Mouse (Mus musculus): ENCODE measurements around the gene Taf1b. TPM values are rescaled to one million over a fixed set of nuclear protein-coding genes. Genes with fewer than 3 reads are reported as not detected.
"Not testable (repeated sequence)": the region's sequence is repeated elsewhere in the genome, so short reads cannot be mapped to it uniquely, and the experiment has no call there.

The Taf1b gene
- polyA plus RNA-seq, 1 experiment from 2014 or later, result 25.5 TPM

GRCm38 (mm10) chr12:24492507-24492906 lies 5.7 kb upstream of the Taf1b start:
- not testable (repeated sequence) for H3K9me3 ChIP-seq (ENCODE audit: control insufficient read depth, low read depth, low read length); H3K4me2 ChIP-seq (replicated peaks; ENCODE audit: low read depth, low read length); H3K27ac ChIP-seq (ENCODE audit: low read length); H3K27me3 ChIP-seq (ENCODE audit: control insufficient read depth, insufficient read depth, low read length); H3K36me3 ChIP-seq (ENCODE audit: control insufficient read depth, insufficient read depth, low read length); ATAC-seq (ENCODE audit: insufficient number of reproducible peaks, insufficient read depth, low FRiP score, low read depth); H3K9ac ChIP-seq (replicated peaks; ENCODE audit: low read depth, low read length); H3K4me3 ChIP-seq (ENCODE audit: low read depth, low read length); H3K4me1 ChIP-seq (ENCODE audit: control insufficient read depth, insufficient read depth, low read length)
- 86% methylated on average over 3 of the region's 3 CpGs for WGBS

GRCm38 (mm10) chr12:24493011-24493410 lies 5.1 kb upstream of the Taf1b start:
- H3K27me3 ChIP-seq (ENCODE audit: control insufficient read depth, insufficient read depth, low read length), result no peaks in the 10 kb centered on the region
- 67% methylated on average over 9 of the region's 9 CpGs for WGBS
- H3K4me2 ChIP-seq (replicated peaks; ENCODE audit: low read depth, low read length), result peak overlapping the region; percentile 27
- no peak overlapping the region for H3K27ac ChIP-seq (ENCODE audit: low read length)
- H3K36me3 ChIP-seq (ENCODE audit: control insufficient read depth, insufficient read depth, low read length), result no peaks in the 10 kb centered on the region
- ATAC-seq (ENCODE audit: insufficient number of reproducible peaks, insufficient read depth, low FRiP score, low read depth), result no peak
- H3K9ac ChIP-seq (replicated peaks; ENCODE audit: low read depth, low read length), result no peak overlapping the region
- no peaks in the 10 kb centered on the region for H3K4me1 ChIP-seq (ENCODE audit: control insufficient read depth, insufficient read depth, low read length)
- H3K9me3 ChIP-seq (ENCODE audit: control insufficient read depth, low read depth, low read length), result no peaks in the 10 kb centered on the region
- H3K4me3 ChIP-seq (ENCODE audit: low read depth, low read length), result no peak overlapping the region

GRCm38 (mm10) chr12:24493412-24493811 lies 4.7 kb upstream of the Taf1b start:
- H3K4me2 ChIP-seq (replicated peaks; ENCODE audit: low read depth, low read length), result peak overlapping the region; percentile 27
- no peaks in the 10 kb centered on the region for H3K9me3 ChIP-seq (ENCODE audit: control insufficient read depth, low read depth, low read length)
- no peaks in the 10 kb centered on the region for H3K4me1 ChIP-seq (ENCODE audit: control insufficient read depth, insufficient read depth, low read length)
- 54% methylated on average over 30 of the region's 30 CpGs for WGBS
- H3K36me3 ChIP-seq (ENCODE audit: control insufficient read depth, insufficient read depth, low read length), result no peaks in the 10 kb centered on the region
- no peak for ATAC-seq (ENCODE audit: insufficient number of reproducible peaks, insufficient read depth, low FRiP score, low read depth)
- H3K4me3 ChIP-seq (ENCODE audit: low read depth, low read length), result peak overlapping the region; percentile 15; the same call in 1 of the 2 replicates
- no peak overlapping the region for H3K9ac ChIP-seq (replicated peaks; ENCODE audit: low read depth, low read length)
- no peak overlapping the region for H3K27ac ChIP-seq (ENCODE audit: low read length)
- H3K27me3 ChIP-seq (ENCODE audit: control insufficient read depth, insufficient read depth, low read length), result no peaks in the 10 kb centered on the region

DNA sequence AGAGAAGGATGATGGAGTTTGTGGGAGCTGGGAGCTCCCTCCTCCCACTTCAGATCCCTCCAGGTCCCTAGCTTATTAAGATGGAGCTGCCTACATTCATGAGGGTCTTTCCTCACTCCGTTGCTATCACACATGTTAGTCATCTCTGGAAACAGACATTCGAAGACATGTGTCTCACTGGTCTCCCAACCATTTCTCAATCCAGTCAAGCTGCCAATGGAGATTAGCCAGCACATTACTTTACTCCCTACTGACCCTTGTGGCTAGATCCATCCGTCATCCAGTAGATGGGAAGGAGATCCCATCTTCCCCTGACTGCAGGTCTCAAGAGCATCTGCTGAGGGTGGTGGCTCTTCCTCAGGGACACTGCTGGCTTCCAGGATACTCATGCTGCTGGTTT lies 3.4 kb upstream of the Taf1b start:
- not testable (repeated sequence) for H3K36me3 ChIP-seq (ENCODE audit: control insufficient read depth, insufficient read depth, low read length); H3K27me3 ChIP-seq (ENCODE audit: control insufficient read depth, insufficient read depth, low read length); H3K9ac ChIP-seq (replicated peaks; ENCODE audit: low read depth, low read length); H3K9me3 ChIP-seq (ENCODE audit: control insufficient read depth, low read depth, low read length); ATAC-seq (ENCODE audit: insufficient number of reproducible peaks, insufficient read depth, low FRiP score, low read depth); H3K4me3 ChIP-seq (ENCODE audit: low read depth, low read length); H3K4me2 ChIP-seq (replicated peaks; ENCODE audit: low read depth, low read length); H3K27ac ChIP-seq (ENCODE audit: low read length); H3K4me1 ChIP-seq (ENCODE audit: control insufficient read depth, insufficient read depth, low read length)
- WGBS, result 84% methylated on average over 2 of the region's 3 CpGs

DNA sequence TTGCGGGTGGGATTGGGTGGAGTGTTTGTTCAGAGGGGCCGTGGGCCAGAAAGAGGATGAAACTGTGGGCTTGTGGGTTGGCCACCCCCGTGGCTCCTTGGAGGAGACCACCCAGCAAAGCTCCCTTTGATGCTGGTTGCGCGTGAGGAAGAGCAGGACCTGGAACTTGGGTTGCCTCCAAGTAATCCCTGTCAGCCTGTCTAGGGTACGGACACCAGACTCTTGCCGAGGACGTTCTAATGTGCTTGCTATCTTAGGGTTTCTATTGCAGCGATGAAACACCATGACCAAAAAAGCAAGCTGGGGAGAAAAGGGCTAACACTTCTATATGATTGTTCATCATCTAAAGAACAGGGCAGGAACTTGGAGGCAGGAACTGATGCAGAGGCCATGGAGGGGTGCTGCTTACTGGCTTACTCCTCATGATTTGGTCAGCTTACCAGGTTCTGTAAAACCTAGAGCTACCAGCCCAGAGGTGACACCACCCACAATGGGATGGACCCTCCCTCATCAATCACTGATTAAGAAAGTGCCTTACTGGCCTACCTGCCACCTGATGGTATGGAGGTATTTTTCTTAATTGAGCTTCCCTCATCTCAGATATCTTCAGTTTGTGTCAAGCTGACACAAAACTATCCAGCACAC lies 804 bp downstream of the Taf1b start:
- not testable (repeated sequence) for ATAC-seq (ENCODE audit: insufficient number of reproducible peaks, insufficient read depth, low FRiP score, low read depth); H3K4me1 ChIP-seq (ENCODE audit: control insufficient read depth, insufficient read depth, low read length); H3K27me3 ChIP-seq (ENCODE audit: control insufficient read depth, insufficient read depth, low read length); H3K9me3 ChIP-seq (ENCODE audit: control insufficient read depth, low read depth, low read length); H3K36me3 ChIP-seq (ENCODE audit: control insufficient read depth, insufficient read depth, low read length)
- Histone ChIP-seq H3K9ac (replicated peaks; ENCODE audit: low read depth, low read length) (peak overlapping the region; percentile 23), H3K4me2 (replicated peaks; ENCODE audit: low read depth, low read length) (peak overlapping the region; percentile 46), H3K4me3 (ENCODE audit: low read depth, low read length) (peak overlapping the region; percentile 73), H3K27ac (ENCODE audit: low read length) (peak overlapping the region; percentile 52; the same call in 1 of the 2 replicates)
- 4% methylated on average over 9 of the region's 9 CpGs for WGBS

DNA sequence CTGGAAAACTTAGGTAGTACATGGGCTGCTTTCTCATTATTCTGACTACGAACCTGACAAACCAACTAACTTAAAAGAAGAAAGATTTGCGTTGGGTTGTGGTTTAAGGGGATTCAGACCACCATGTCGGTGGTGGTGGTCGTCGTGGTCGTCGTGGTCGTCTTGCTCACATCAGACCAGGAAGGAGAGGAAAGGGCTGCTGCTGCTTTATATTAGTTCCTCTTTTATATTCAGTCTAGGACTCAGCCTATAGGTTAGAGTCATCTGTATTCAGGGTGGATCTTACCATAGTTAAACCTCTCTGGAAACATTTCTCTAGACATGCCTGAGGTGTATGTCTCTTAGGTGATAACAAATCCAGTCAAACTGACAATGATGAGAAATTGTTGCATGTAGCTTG lies 19.0 kb downstream of the Taf1b start:
- H3K36me3 ChIP-seq (ENCODE audit: control insufficient read depth, insufficient read depth, low read length), result peaks cover 9% of the 10 kb centered on the region; the same call in 1 of the 2 replicates
- H3K27me3 ChIP-seq (ENCODE audit: control insufficient read depth, insufficient read depth, low read length), result no peaks in the 10 kb centered on the region
- no peaks in the 10 kb centered on the region for H3K9me3 ChIP-seq (ENCODE audit: control insufficient read depth, low read depth, low read length)
- no peaks in the 10 kb centered on the region for H3K4me1 ChIP-seq (ENCODE audit: control insufficient read depth, insufficient read depth, low read length)
- no peak overlapping the region for H3K27ac ChIP-seq (ENCODE audit: low read length)
- WGBS, result 96% methylated on average over 8 of the region's 8 CpGs
- H3K4me3 ChIP-seq (ENCODE audit: low read depth, low read length), result no peak overlapping the region
- H3K9ac ChIP-seq (replicated peaks; ENCODE audit: low read depth, low read length), result no peak overlapping the region
- no peak overlapping the region for H3K4me2 ChIP-seq (replicated peaks; ENCODE audit: low read depth, low read length)
- no peak for ATAC-seq (ENCODE audit: insufficient number of reproducible peaks, insufficient read depth, low FRiP score, low read depth)

GRCm38 (mm10) chr12:24521076-24521475 lies 22.9 kb downstream of the Taf1b start:
- H3K9me3 ChIP-seq (ENCODE audit: control insufficient read depth, low read depth, low read length), result no peaks in the 10 kb centered on the region
- no peak for ATAC-seq (ENCODE audit: insufficient number of reproducible peaks, insufficient read depth, low FRiP score, low read depth)
- H3K4me1 ChIP-seq (ENCODE audit: control insufficient read depth, insufficient read depth, low read length), result no peaks in the 10 kb centered on the region
- H3K27me3 ChIP-seq (ENCODE audit: control insufficient read depth, insufficient read depth, low read length), result no peaks in the 10 kb centered on the region
- no peak overlapping the region for H3K27ac ChIP-seq (ENCODE audit: low read length)
- 77% methylated on average over 3 of the region's 3 CpGs for WGBS
- no peak overlapping the region for H3K9ac ChIP-seq (replicated peaks; ENCODE audit: low read depth, low read length)
- peaks cover 4% of the 10 kb centered on the region; the same call in 1 of the 2 replicates for H3K36me3 ChIP-seq (ENCODE audit: control insufficient read depth, insufficient read depth, low read length)
- H3K4me3 ChIP-seq (ENCODE audit: low read depth, low read length), result no peak overlapping the region
- no peak overlapping the region for H3K4me2 ChIP-seq (replicated peaks; ENCODE audit: low read depth, low read length)

GRCm38 (mm10) chr12:24525065-24525464 lies 26.9 kb downstream of the Taf1b start:
- not testable (repeated sequence) for H3K9ac ChIP-seq (replicated peaks; ENCODE audit: low read depth, low read length); H3K27ac ChIP-seq (ENCODE audit: low read length); H3K4me1 ChIP-seq (ENCODE audit: control insufficient read depth, insufficient read depth, low read length); H3K4me2 ChIP-seq (replicated peaks; ENCODE audit: low read depth, low read length); H3K27me3 ChIP-seq (ENCODE audit: control insufficient read depth, insufficient read depth, low read length); H3K9me3 ChIP-seq (ENCODE audit: control insufficient read depth, low read depth, low read length); H3K4me3 ChIP-seq (ENCODE audit: low read depth, low read length); H3K36me3 ChIP-seq (ENCODE audit: control insufficient read depth, insufficient read depth, low read length); ATAC-seq (ENCODE audit: insufficient number of reproducible peaks, insufficient read depth, low FRiP score, low read depth)
- WGBS, result 88% methylated on average over 7 of the region's 7 CpGs

DNA sequence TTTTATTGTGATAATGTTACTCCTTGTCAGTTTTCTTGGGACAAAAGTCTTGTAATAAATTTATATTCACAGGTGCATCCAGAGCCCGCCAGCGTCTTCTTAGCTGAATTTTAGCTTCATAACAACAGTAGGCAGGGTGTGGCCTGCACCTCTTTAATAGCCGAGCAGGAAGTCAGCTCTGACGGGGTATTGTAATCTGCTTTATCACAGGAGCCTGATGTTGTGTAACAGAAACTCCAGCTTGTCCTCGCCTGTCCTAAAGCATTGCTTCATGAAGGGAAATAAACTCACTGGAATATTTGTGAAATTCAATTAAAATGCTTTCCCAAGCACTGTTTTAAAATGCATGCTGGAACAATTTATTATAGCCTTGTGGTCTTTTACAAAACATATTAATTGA lies 38.2 kb downstream of the Taf1b start:
- no peaks in the 10 kb centered on the region for H3K36me3 ChIP-seq (ENCODE audit: control insufficient read depth, insufficient read depth, low read length)
- H3K9me3 ChIP-seq (ENCODE audit: control insufficient read depth, low read depth, low read length), result no peaks in the 10 kb centered on the region
- H3K4me1 ChIP-seq (ENCODE audit: control insufficient read depth, insufficient read depth, low read length), result no peaks in the 10 kb centered on the region
- H3K9ac ChIP-seq (replicated peaks; ENCODE audit: low read depth, low read length), result no peak overlapping the region
- ATAC-seq (ENCODE audit: insufficient number of reproducible peaks, insufficient read depth, low FRiP score, low read depth), result no peak
- H3K27me3 ChIP-seq (ENCODE audit: control insufficient read depth, insufficient read depth, low read length), result no peaks in the 10 kb centered on the region
- no peak overlapping the region for H3K4me2 ChIP-seq (replicated peaks; ENCODE audit: low read depth, low read length)
- no peak overlapping the region for H3K4me3 ChIP-seq (ENCODE audit: low read depth, low read length)
- no peak overlapping the region for H3K27ac ChIP-seq (ENCODE audit: low read length)
- WGBS, result 59% methylated on average over 5 of the region's 5 CpGs

Data from stomach, embryonic 14.5 days (tissue).